Mouse (Mus musculus) forebrain, postnatal 0 days (tissue): Measurements from ENCODE around the gene Tfap2d. TPM values are rescaled to one million over a fixed set of nuclear protein-coding genes. Genes with fewer than 3 reads are reported as not detected.

Source experiments
- ATAC-seq: fragments of 200-750 bp; cut with Nextera tagmentation; 2 replicates; pipeline ENCODE4 v1.8.0; 2017; ENCODE audit warnings: mild to moderate bottlenecking, moderate library complexity
- DNase-seq: peaks from one replicate; pipeline ENCODE4 v3.0.0-alpha.2; 2015
- H3K27ac ChIP-seq: fragments of 300-500 bp; sonication (generic); 2 replicates; pipeline ENCODE4 v1.5.1; 2014; ENCODE audit warnings: low read depth, mild to moderate bottlenecking, antibody characterized with exemption, low read length, moderate library complexity, mixed read lengths
- H3K27me3 ChIP-seq: fragments of 300-500 bp; sonication (generic); 2 replicates; pipeline ENCODE4 v1.6.1; 2014; ENCODE audit warnings: mild to moderate bottlenecking, low read length, mixed read lengths; ENCODE audit not compliant: insufficient read depth
- H3K36me3 ChIP-seq: fragments of 300-500 bp; sonication (generic); 2 replicates; pipeline ENCODE4 v1.6.1; 2014; ENCODE audit warnings: mild to moderate bottlenecking, moderate library complexity; ENCODE audit not compliant: insufficient read depth
- H3K4me1 ChIP-seq: fragments of 300-500 bp; sonication (generic); 2 replicates; pipeline ENCODE4 v1.6.1; 2014; ENCODE audit warnings: antibody characterized with exemption; ENCODE audit not compliant: insufficient read depth
- H3K4me2 ChIP-seq: fragments of 300-500 bp; sonication (generic); 2 replicates; pipeline ENCODE4 v1.6.1; 2014; ENCODE audit warnings: low read depth, mild to moderate bottlenecking, moderate library complexity
- H3K4me3 ChIP-seq: fragments of 300-500 bp; sonication (generic); 2 replicates; pipeline ENCODE4 v1.5.1; 2014; ENCODE audit warnings: low read depth, low read length, mixed read lengths
- H3K9ac ChIP-seq: fragments of 300-500 bp; sonication (generic); 2 replicates; pipeline ENCODE4 v1.6.1; 2014; ENCODE audit warnings: mild to moderate bottlenecking
- H3K9me3 ChIP-seq: fragments of 300-500 bp; sonication (generic); 2 replicates; pipeline ENCODE4 v1.6.1; 2016; ENCODE audit warnings: low read length
- CTCF ChIP-seq: sonication (generic); IDR thresholded peaks from 2 replicates; pipeline ENCODE4 v1.5.1; 2016; ENCODE audit warnings: antibody characterized with exemption, control low read depth, low read depth
- WGBS: fragments of 180-500 bp; shearing (Covaris S2); extraction: QIAGEN DNeasy Blood & Tissue Kit; methylation state at CpG from one replicate; pipeline ENCODE4 v1.1.7; 2014; 5-methylcytosine and 5-hydroxymethylcytosine counted together
- polyA plus RNA-seq: library from polyadenylated mRNA; unstranded; fragments of >200 nt; fragmentation: Nextera tagmentation; extraction: Ambion mirVana; gene quantifications from 2 replicates; pipeline ENCODE4 v1.2.1, GENCODE M21; 2015
- total RNA-seq: library from RNA; depleted of rRNA; stranded (reverse); fragments of >200 nt; gene quantifications from 2 replicates; pipeline ENCODE4 v1.2.3, GENCODE M21; 2014; rRNA removed

The Tfap2d gene
- total RNA-seq (8.2 and 9.4 TPM in 2 replicates), polyA plus RNA-seq (6.5 and 7.1 TPM in 2 replicates)

- no peak for TF ChIP-seq CTCF
- Histone ChIP-seq H3K9ac (no peak within 1 kb of the TSS), H3K9me3 (no peaks in the 10 kb centered on the region), H3K27ac (no peak within 1 kb of the TSS), H3K36me3 (no peaks in the 10 kb centered on the region), H3K27me3 (peaks cover 86% of the 10 kb centered on the region), H3K4me2 (0 out of 2 replicates have a peak within 1 kb of the TSS, but pooled peaks have one; percentile 19), H3K4me1 (no peaks in the 10 kb centered on the region), H3K4me3 (peak within 1 kb of the TSS; percentile 13; the same call in 1 of the 2 replicates)
- WGBS = 4% methylated on average over 6 of the region's 6 CpGs
- ATAC-seq (no peak), DNase-seq (no peak)
Observed at GRCm38 (mm10) chr1:19102631-19103030, at the start of gene Tfap2d. Gene Tfap2d (plus strand): TSS chr1:19103022.

GRCm38 (mm10) chr1:19056300-19056699 is 46.5 kb upstream of the Tfap2d start:
- no peaks in the 10 kb centered on the region for H3K36me3 ChIP-seq
- no peak overlapping the region for H3K4me3 ChIP-seq
- 14% methylated on average over 3 of the region's 3 CpGs for WGBS
- H3K4me1 ChIP-seq = no peaks in the 10 kb centered on the region
- no peak overlapping the region for H3K9ac ChIP-seq
- H3K9me3 ChIP-seq = no peaks in the 10 kb centered on the region
- ATAC-seq = peak; percentile 32; the same call in 1 of the 2 replicates
- H3K4me2 ChIP-seq = no peak overlapping the region
- peak; percentile 50 for TF ChIP-seq CTCF
- no peaks in the 10 kb centered on the region for H3K27me3 ChIP-seq
- H3K27ac ChIP-seq = no peak overlapping the region
- DNase-seq = peak; percentile 40

GRCm38 (mm10) chr1:19056861-19057260 is 46.0 kb upstream of the Tfap2d start:
- H3K9me3 ChIP-seq = no peaks in the 10 kb centered on the region
- WGBS = 78% methylated on average over 6 of the region's 6 CpGs
- no peak for ATAC-seq
- DNase-seq = no peak
- no peak overlapping the region for H3K9ac ChIP-seq
- H3K4me2 ChIP-seq = no peak overlapping the region
- no peaks in the 10 kb centered on the region for H3K4me1 ChIP-seq
- no peak for TF ChIP-seq CTCF
- no peaks in the 10 kb centered on the region for H3K27me3 ChIP-seq
- H3K36me3 ChIP-seq = no peaks in the 10 kb centered on the region
- no peak overlapping the region for H3K4me3 ChIP-seq
- no peak overlapping the region for H3K27ac ChIP-seq

- no peak overlapping the region for H3K27ac ChIP-seq
- no peaks in the 10 kb centered on the region for H3K36me3 ChIP-seq
- H3K4me2 ChIP-seq = no peak overlapping the region
- DNase-seq (no peak), ATAC-seq (no peak)
- no peaks in the 10 kb centered on the region for H3K27me3 ChIP-seq
- no peak overlapping the region for H3K4me3 ChIP-seq
- no peak for TF ChIP-seq CTCF
- H3K9ac ChIP-seq = no peak overlapping the region
- H3K4me1 ChIP-seq = no peaks in the 10 kb centered on the region
- no peaks in the 10 kb centered on the region for H3K9me3 ChIP-seq
- WGBS = 9% methylated on average over 8 of the region's 8 CpGs
Observed at GRCm38 (mm10) chr1:19088078-19088477, 14.7 kb upstream of the Tfap2d start.

GRCm38 (mm10) chr1:19096921-19097320 is 5.9 kb upstream of the Tfap2d start:
- no peak for DNase-seq
- no peaks in the 10 kb centered on the region for H3K9me3 ChIP-seq
- H3K4me1 ChIP-seq = no peaks in the 10 kb centered on the region
- peak overlapping the region; percentile 34 for H3K4me2 ChIP-seq
- no peaks in the 10 kb centered on the region for H3K36me3 ChIP-seq
- no peak overlapping the region for H3K4me3 ChIP-seq
- under 1% methylated on average over 18 of the region's 18 CpGs for WGBS
- no peak overlapping the region for H3K27ac ChIP-seq
- no peak overlapping the region for H3K9ac ChIP-seq
- H3K27me3 ChIP-seq = peaks cover 54% of the 10 kb centered on the region
- no peak for TF ChIP-seq CTCF
- no peak for ATAC-seq

- DNase-seq (no peak), ATAC-seq (no peak)
- TF ChIP-seq CTCF = no peak
- no peaks in the 10 kb centered on the region for H3K36me3 ChIP-seq
- H3K9ac ChIP-seq = no peak overlapping the region
- H3K27ac ChIP-seq = no peak overlapping the region
- WGBS = 1% methylated on average over 21 of the region's 21 CpGs
- 0 out of 2 replicates have a peak overlapping the region, but pooled peaks have one; percentile 13 for H3K4me3 ChIP-seq
- H3K9me3 ChIP-seq = no peaks in the 10 kb centered on the region
- H3K4me1 ChIP-seq = no peaks in the 10 kb centered on the region
- 0 out of 2 replicates have a peak overlapping the region, but pooled peaks have one; percentile 19 for H3K4me2 ChIP-seq
- H3K27me3 ChIP-seq = peaks cover 88% of the 10 kb centered on the region
Observed at GRCm38 (mm10) chr1:19103316-19103715, 494 bp downstream of the Tfap2d start.

- no peaks in the 10 kb centered on the region for H3K36me3 ChIP-seq
- H3K9me3 ChIP-seq = no peaks in the 10 kb centered on the region
- DNase-seq (no peak), ATAC-seq (peak; percentile 16; the same call in 1 of the 2 replicates)
- H3K4me2 ChIP-seq = 0 out of 2 replicates have a peak overlapping the region, but pooled peaks have one; percentile 19
- no peak overlapping the region for H3K27ac ChIP-seq
- no peaks in the 10 kb centered on the region for H3K4me1 ChIP-seq
- TF ChIP-seq CTCF = no peak
- H3K27me3 ChIP-seq = peaks cover 89% of the 10 kb centered on the region
- WGBS = 1% methylated on average over 10 of the region's 10 CpGs
- H3K9ac ChIP-seq = no peak overlapping the region
- H3K4me3 ChIP-seq = peak overlapping the region; percentile 13; the same call in 1 of the 2 replicates
Observed at GRCm38 (mm10) chr1:19103776-19104142, 937 bp downstream of the Tfap2d start.
